Mouse (Mus musculus): ENCODE data around the gene Ocel1. TPM values are rescaled to one million over a fixed set of nuclear protein-coding genes. Genes with fewer than 3 reads are reported as not detected.

Gene Ocel1
- polyA plus RNA-seq, 1 experiment from 2014 or later: 5.3 TPM

GRCm38 (mm10) chr8:71383396-71383795 lies 12.3 kb downstream of the Ocel1 start:
- no peaks in the 10 kb centered on the region for H3K36me3 ChIP-seq (ENCODE audit: control insufficient read depth, insufficient read depth, low read length)
- no peaks in the 10 kb centered on the region for H3K9me3 ChIP-seq (replicated peaks; ENCODE audit: control insufficient read depth, low read length, poor library complexity, severe bottlenecking)
- no peaks in the 10 kb centered on the region for H3K27me3 ChIP-seq (ENCODE audit: control insufficient read depth, insufficient read depth, low read depth, low read length)
- peaks cover 25% of the 10 kb centered on the region for H3K4me1 ChIP-seq (ENCODE audit: control insufficient read depth, insufficient read depth, low read length)
- 13% methylated on average over 12 of the region's 12 CpGs for WGBS
- no peak for ATAC-seq
- no peak overlapping the region for H3K4me2 ChIP-seq (ENCODE audit: low read length)
- H3K4me3 ChIP-seq (ENCODE audit: low read depth, low read length): no peak overlapping the region
- no peak overlapping the region for H3K27ac ChIP-seq (ENCODE audit: low read length)
- H3K9ac ChIP-seq (ENCODE audit: low read depth, low read length): no peak overlapping the region

- WGBS: 45% methylated on average over 3 of the region's 3 CpGs
- H3K27me3 ChIP-seq (ENCODE audit: control insufficient read depth, insufficient read depth, low read depth, low read length): no peaks in the 10 kb centered on the region
- no peak overlapping the region for H3K27ac ChIP-seq (ENCODE audit: low read length)
- no peaks in the 10 kb centered on the region for H3K36me3 ChIP-seq (ENCODE audit: control insufficient read depth, insufficient read depth, low read length)
- ATAC-seq: no peak
- no peak overlapping the region for H3K4me2 ChIP-seq (ENCODE audit: low read length)
- no peak overlapping the region for H3K4me3 ChIP-seq (ENCODE audit: low read depth, low read length)
- H3K9ac ChIP-seq (ENCODE audit: low read depth, low read length): no peak overlapping the region
- H3K9me3 ChIP-seq (replicated peaks; ENCODE audit: control insufficient read depth, low read length, poor library complexity, severe bottlenecking): no peaks in the 10 kb centered on the region
- peaks cover 25% of the 10 kb centered on the region for H3K4me1 ChIP-seq (ENCODE audit: control insufficient read depth, insufficient read depth, low read length)
Observed at GRCm38 (mm10) chr8:71383860-71384259, 12.8 kb downstream of the Ocel1 start.

GRCm38 (mm10) chr8:71385212-71385835 lies 14.2 kb downstream of the Ocel1 start:
- Histone ChIP-seq H3K9ac (ENCODE audit: low read depth, low read length) (no peak overlapping the region), H3K27me3 (ENCODE audit: control insufficient read depth, insufficient read depth, low read depth, low read length) (no peaks in the 10 kb centered on the region), H3K27ac (ENCODE audit: low read length) (no peak overlapping the region), H3K4me3 (ENCODE audit: low read depth, low read length) (no peak overlapping the region), H3K4me1 (ENCODE audit: control insufficient read depth, insufficient read depth, low read length) (peaks cover 13% of the 10 kb centered on the region), H3K4me2 (ENCODE audit: low read length) (no peak overlapping the region), H3K9me3 (replicated peaks; ENCODE audit: control insufficient read depth, low read length, poor library complexity, severe bottlenecking) (no peaks in the 10 kb centered on the region), H3K36me3 (ENCODE audit: control insufficient read depth, insufficient read depth, low read length) (no peaks in the 10 kb centered on the region)
- ATAC-seq: no peak
- WGBS: 77% methylated on average over 12 of the region's 12 CpGs

GRCm38 (mm10) chr8:71388267-71388666 lies 17.2 kb downstream of the Ocel1 start:
- Histone ChIP-seq H3K4me2 (ENCODE audit: low read length) (no peak overlapping the region), H3K4me1 (ENCODE audit: control insufficient read depth, insufficient read depth, low read length) (no peaks in the 10 kb centered on the region), H3K9ac (ENCODE audit: low read depth, low read length) (no peak overlapping the region), H3K27ac (ENCODE audit: low read length) (no peak overlapping the region), H3K4me3 (ENCODE audit: low read depth, low read length) (no peak overlapping the region), H3K36me3 (ENCODE audit: control insufficient read depth, insufficient read depth, low read length) (no peaks in the 10 kb centered on the region), H3K9me3 (replicated peaks; ENCODE audit: control insufficient read depth, low read length, poor library complexity, severe bottlenecking) (no peaks in the 10 kb centered on the region), H3K27me3 (ENCODE audit: control insufficient read depth, insufficient read depth, low read depth, low read length) (no peaks in the 10 kb centered on the region)
- ATAC-seq: no peak
- 75% methylated on average over 1 of the region's 1 CpGs for WGBS

GRCm38 (mm10) chr8:71391696-71392095 lies 20.6 kb downstream of the Ocel1 start:
- Histone ChIP-seq H3K9ac (ENCODE audit: low read depth, low read length) (no peak overlapping the region), H3K36me3 (ENCODE audit: control insufficient read depth, insufficient read depth, low read length) (no peaks in the 10 kb centered on the region), H3K27me3 (ENCODE audit: control insufficient read depth, insufficient read depth, low read depth, low read length) (no peaks in the 10 kb centered on the region), H3K4me1 (ENCODE audit: control insufficient read depth, insufficient read depth, low read length) (peaks cover 3% of the 10 kb centered on the region; the same call in 1 of the 2 replicates), H3K4me2 (ENCODE audit: low read length) (no peak overlapping the region), H3K27ac (ENCODE audit: low read length) (no peak overlapping the region), H3K4me3 (ENCODE audit: low read depth, low read length) (no peak overlapping the region), H3K9me3 (replicated peaks; ENCODE audit: control insufficient read depth, low read length, poor library complexity, severe bottlenecking) (no peaks in the 10 kb centered on the region)
- ATAC-seq: no peak
- 86% methylated on average over 2 of the region's 2 CpGs for WGBS

GRCm38 (mm10) chr8:71392391-71392790 lies 21.3 kb downstream of the Ocel1 start:
- peaks cover 6% of the 10 kb centered on the region for H3K4me1 ChIP-seq (ENCODE audit: control insufficient read depth, insufficient read depth, low read length)
- WGBS: 72% methylated on average over 5 of the region's 5 CpGs
- H3K27ac ChIP-seq (ENCODE audit: low read length): no peak overlapping the region
- no peak overlapping the region for H3K4me2 ChIP-seq (ENCODE audit: low read length)
- no peaks in the 10 kb centered on the region for H3K27me3 ChIP-seq (ENCODE audit: control insufficient read depth, insufficient read depth, low read depth, low read length)
- no peaks in the 10 kb centered on the region for H3K36me3 ChIP-seq (ENCODE audit: control insufficient read depth, insufficient read depth, low read length)
- H3K4me3 ChIP-seq (ENCODE audit: low read depth, low read length): no peak overlapping the region
- no peaks in the 10 kb centered on the region for H3K9me3 ChIP-seq (replicated peaks; ENCODE audit: control insufficient read depth, low read length, poor library complexity, severe bottlenecking)
- no peak overlapping the region for H3K9ac ChIP-seq (ENCODE audit: low read depth, low read length)
- ATAC-seq: no peak

- ATAC-seq: no peak
- no peaks in the 10 kb centered on the region for H3K36me3 ChIP-seq (ENCODE audit: control insufficient read depth, insufficient read depth, low read length)
- H3K9ac ChIP-seq (ENCODE audit: low read depth, low read length): no peak overlapping the region
- H3K27ac ChIP-seq (ENCODE audit: low read length): no peak overlapping the region
- H3K9me3 ChIP-seq (replicated peaks; ENCODE audit: control insufficient read depth, low read length, poor library complexity, severe bottlenecking): no peaks in the 10 kb centered on the region
- no peak overlapping the region for H3K4me2 ChIP-seq (ENCODE audit: low read length)
- peaks cover 10% of the 10 kb centered on the region for H3K4me1 ChIP-seq (ENCODE audit: control insufficient read depth, insufficient read depth, low read length)
- H3K4me3 ChIP-seq (ENCODE audit: low read depth, low read length): no peak overlapping the region
- 14% methylated on average over 3 of the region's 3 CpGs for WGBS
- no peaks in the 10 kb centered on the region for H3K27me3 ChIP-seq (ENCODE audit: control insufficient read depth, insufficient read depth, low read depth, low read length)
Observed at GRCm38 (mm10) chr8:71392871-71393270, 21.8 kb downstream of the Ocel1 start.

- H3K4me1 ChIP-seq (ENCODE audit: control insufficient read depth, insufficient read depth, low read length): peaks cover 10% of the 10 kb centered on the region
- H3K9ac ChIP-seq (ENCODE audit: low read depth, low read length): no peak overlapping the region
- 88% methylated on average over 7 of the region's 7 CpGs for WGBS
- no peak for ATAC-seq
- no peak overlapping the region for H3K4me2 ChIP-seq (ENCODE audit: low read length)
- peaks cover under 1% of the 10 kb centered on the region; the same call in 1 of the 2 replicates for H3K36me3 ChIP-seq (ENCODE audit: control insufficient read depth, insufficient read depth, low read length)
- no peak overlapping the region for H3K27ac ChIP-seq (ENCODE audit: low read length)
- no peak overlapping the region for H3K4me3 ChIP-seq (ENCODE audit: low read depth, low read length)
- no peaks in the 10 kb centered on the region for H3K9me3 ChIP-seq (replicated peaks; ENCODE audit: control insufficient read depth, low read length, poor library complexity, severe bottlenecking)
- H3K27me3 ChIP-seq (ENCODE audit: control insufficient read depth, insufficient read depth, low read depth, low read length): no peaks in the 10 kb centered on the region
Observed at GRCm38 (mm10) chr8:71394481-71394880, 23.4 kb downstream of the Ocel1 start.

- no peak overlapping the region for H3K4me2 ChIP-seq (ENCODE audit: low read length)
- peaks cover 10% of the 10 kb centered on the region for H3K4me1 ChIP-seq (ENCODE audit: control insufficient read depth, insufficient read depth, low read length)
- no peak overlapping the region for H3K27ac ChIP-seq (ENCODE audit: low read length)
- 90% methylated on average over 10 of the region's 10 CpGs for WGBS
- H3K4me3 ChIP-seq (ENCODE audit: low read depth, low read length): no peak overlapping the region
- peaks cover 4% of the 10 kb centered on the region; the same call in 1 of the 2 replicates for H3K36me3 ChIP-seq (ENCODE audit: control insufficient read depth, insufficient read depth, low read length)
- no peaks in the 10 kb centered on the region for H3K27me3 ChIP-seq (ENCODE audit: control insufficient read depth, insufficient read depth, low read depth, low read length)
- H3K9ac ChIP-seq (ENCODE audit: low read depth, low read length): no peak overlapping the region
- ATAC-seq: no peak
- H3K9me3 ChIP-seq (replicated peaks; ENCODE audit: control insufficient read depth, low read length, poor library complexity, severe bottlenecking): no peaks in the 10 kb centered on the region
Observed at GRCm38 (mm10) chr8:71395071-71395470, 24.0 kb downstream of the Ocel1 start.

All from midbrain, embryonic 16.5 days (tissue).